Mouse (Mus musculus) kidney, postnatal 10 days (tissue): ENCODE results near the gene Ccdc121.
A peak's percentile ranks its signal among the peaks of the same experiment; 100 is the strongest.
"Not testable (repeated sequence)": the region's sequence is repeated elsewhere in the genome, so short reads cannot be mapped to it uniquely, and the experiment has no call there.

ENCODE experiments used
- DNase-seq: peaks from one replicate; pipeline ENCODE4 v3.0.0; 2021; ENCODE audit warnings: mixed read lengths

Ccdc121 gene

GRCm38 (mm10) chr1:181510855-181511254, 396 bp downstream of the Ccdc121 start:
- DNase-seq, result not testable (repeated sequence)

GRCm38 (mm10) chr1:181505367-181505766, 5.9 kb downstream of the Ccdc121 start:
- DNase-seq, result peak; percentile 50

GRCm38 (mm10) chr1:181503471-181503870, 7.8 kb downstream of the Ccdc121 start:
- no peak for DNase-seq

- no peak for DNase-seq
Observed at GRCm38 (mm10) chr1:181484696-181485095, 26.6 kb downstream of the Ccdc121 start.

GRCm38 (mm10) chr1:181476557-181476956, 34.7 kb downstream of the Ccdc121 start:
- no peak for DNase-seq

GRCm38 (mm10) chr1:181476141-181476540, 35.1 kb downstream of the Ccdc121 start:
- DNase-seq, result no peak

- DNase-seq, result no peak
Observed at GRCm38 (mm10) chr1:181469415-181469814, 41.8 kb downstream of the Ccdc121 start.

GRCm38 (mm10) chr1:181467321-181467670, 44.0 kb downstream of the Ccdc121 start:
- no peak for DNase-seq

GRCm38 (mm10) chr1:181466601-181467320, 44.5 kb downstream of the Ccdc121 start:
- no peak for DNase-seq

- DNase-seq, result no peak
Observed at GRCm38 (mm10) chr1:181466040-181466439, 45.2 kb downstream of the Ccdc121 start.

- DNase-seq, result peak; percentile 43
Observed at GRCm38 (mm10) chr1:181465027-181465426, 46.2 kb downstream of the Ccdc121 start.

GRCm38 (mm10) chr1:181462906-181463179, 48.4 kb downstream of the Ccdc121 start:
- no peak for DNase-seq

GRCm38 (mm10) chr1:181462051-181462905, 49.0 kb downstream of the Ccdc121 start:
- no peak for DNase-seq

- no peak for DNase-seq
Observed at GRCm38 (mm10) chr1:181461484-181461883, 49.8 kb downstream of the Ccdc121 start.

GRCm38 (mm10) chr1:181460283-181460682, 51.0 kb downstream of the Ccdc121 start:
- no peak for DNase-seq
